Mouse (Mus musculus) midbrain, postnatal 0 days (tissue): ENCODE results near the gene Ang. TPM values are rescaled to one million over a fixed set of nuclear protein-coding genes. Genes with fewer than 3 reads are reported as not detected.

Source experiments
- ATAC-seq: fragments of 200-750 bp; cut with Nextera tagmentation; 2 replicates; pipeline ENCODE4 v1.8.0; 2017; ENCODE audit warnings: moderate number of reproducible peaks, mild to moderate bottlenecking, moderate TSS enrichment, moderate library complexity; ENCODE audit not compliant: low FRiP score
- DNase-seq: peaks from one replicate; pipeline ENCODE4 v3.0.0-alpha.2; 2015; ENCODE audit warnings: low spot score
- H3K27ac ChIP-seq: fragments of 300-500 bp; sonication (generic); 2 replicates; pipeline ENCODE4 v1.5.1; 2014; ENCODE audit warnings: low read depth, mild to moderate bottlenecking, low read length, mixed read lengths
- H3K27me3 ChIP-seq: fragments of 300-500 bp; sonication (generic); 2 replicates; pipeline ENCODE4 v1.6.1; 2014; ENCODE audit warnings: low read length, control low read depth, mixed read lengths; ENCODE audit not compliant: insufficient read depth
- H3K36me3 ChIP-seq: fragments of 300-500 bp; sonication (generic); 2 replicates; pipeline ENCODE4 v1.6.1; 2014; ENCODE audit warnings: low read length, control low read depth, mixed read lengths; ENCODE audit not compliant: insufficient read depth
- H3K4me1 ChIP-seq: fragments of 300-500 bp; sonication (generic); 2 replicates; pipeline ENCODE4 v1.6.1; 2014; ENCODE audit warnings: mild to moderate bottlenecking, control low read depth, antibody characterized with exemption, low read length, mixed read lengths; ENCODE audit not compliant: insufficient read depth
- H3K4me2 ChIP-seq: fragments of 300-500 bp; sonication (generic); 2 replicates; pipeline ENCODE4 v1.6.1; 2014; ENCODE audit warnings: low read depth, mild to moderate bottlenecking, low read length, mixed read lengths; ENCODE audit not compliant: poor library complexity, severe bottlenecking
- H3K4me3 ChIP-seq: fragments of 300-500 bp; sonication (generic); 2 replicates; pipeline ENCODE4 v1.5.1; 2014; ENCODE audit warnings: low read depth, mild to moderate bottlenecking, low read length, moderate library complexity
- H3K9ac ChIP-seq: fragments of 300-500 bp; sonication (generic); replicated peaks from 2 replicates; pipeline ENCODE4 v1.6.1; 2014; ENCODE audit warnings: mild to moderate bottlenecking, low read length, moderate library complexity, mixed read lengths; ENCODE audit not compliant: poor library complexity, severe bottlenecking
- H3K9me3 ChIP-seq: fragments of 300-500 bp; sonication (generic); 2 replicates; pipeline ENCODE4 v1.6.1; 2016; ENCODE audit warnings: low read length, control low read depth
- CTCF ChIP-seq: IDR thresholded peaks from 2 replicates; pipeline ENCODE4 v1.5.1; 2016; ENCODE audit warnings: antibody characterized with exemption, mild to moderate bottlenecking
- WGBS: fragments of 180-500 bp; shearing (Covaris S2); extraction: QIAGEN DNeasy Blood & Tissue Kit; methylation state at CpG from one replicate; pipeline ENCODE4 v1.1.7; 2014; 5-methylcytosine and 5-hydroxymethylcytosine counted together
- polyA plus RNA-seq: library from polyadenylated mRNA; unstranded; fragments of >200 nt; fragmentation: Nextera tagmentation; extraction: Ambion mirVana; gene quantifications from 2 replicates; pipeline ENCODE4 v1.2.1, GENCODE M21; 2015
- total RNA-seq: library from RNA; depleted of rRNA; stranded (reverse); fragments of >200 nt; gene quantifications from 2 replicates; pipeline ENCODE4 v1.2.3, GENCODE M21; 2014

Gene Ang
- total and polyA plus RNA-seq, 2 experiments from 2014 or later, result 2.1 to 3.3 TPM

DNA sequence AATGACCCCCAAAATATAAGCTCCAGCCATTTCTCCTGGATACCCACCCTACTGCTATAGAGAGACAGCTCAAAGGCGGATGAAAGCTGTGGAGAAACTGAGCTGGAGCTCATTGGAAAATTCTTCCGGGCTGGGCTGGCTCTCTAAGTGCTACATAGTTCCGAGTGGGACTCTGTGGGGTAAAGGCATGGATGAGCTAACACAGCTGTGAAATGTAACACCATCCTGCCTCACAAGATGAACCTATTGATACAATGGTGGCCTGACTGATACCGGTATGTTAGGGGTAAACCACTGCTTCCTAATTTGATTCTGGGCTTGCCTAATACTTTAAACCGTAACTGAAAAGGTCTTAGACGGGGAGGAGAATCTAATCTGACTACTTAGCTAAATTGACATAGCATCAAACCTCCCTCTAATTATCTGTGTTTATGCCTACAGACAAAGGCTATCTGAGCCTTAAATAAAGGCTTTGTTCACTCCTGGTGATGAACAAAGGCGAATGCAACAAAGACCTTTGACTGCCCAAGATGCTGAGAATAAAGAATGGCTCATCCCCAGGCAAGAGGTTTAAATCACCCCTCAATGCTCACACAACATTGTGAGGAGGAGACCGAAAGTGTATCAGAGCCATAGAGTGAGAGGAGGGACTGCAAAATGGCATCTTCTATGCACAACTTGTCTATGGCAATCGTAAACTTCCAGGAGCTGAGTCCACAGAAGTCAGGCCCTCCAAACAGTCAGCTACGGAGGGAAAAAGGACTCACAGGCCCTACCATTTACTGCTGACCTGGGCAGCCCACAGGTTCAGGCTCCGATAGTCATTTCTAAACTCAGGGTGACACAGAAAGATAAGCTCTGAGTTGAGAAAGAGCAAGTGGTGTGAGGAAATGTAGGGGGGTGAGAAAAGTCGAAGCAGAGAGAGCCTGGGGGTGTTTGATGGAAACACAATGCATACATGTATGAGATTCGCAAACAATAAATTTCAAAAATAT is 36.4 kb upstream of the Ang start:
- ATAC-seq (no peak), DNase-seq (no peak)
- WGBS, result 31% methylated on average over 13 of the region's 13 CpGs
- no peaks in the 10 kb centered on the region for H3K36me3 ChIP-seq
- TF ChIP-seq CTCF, result no peak
- no peaks in the 10 kb centered on the region for H3K9me3 ChIP-seq
- H3K27ac ChIP-seq, result no peak overlapping the region
- no peak overlapping the region for H3K4me2 ChIP-seq
- H3K27me3 ChIP-seq, result no peaks in the 10 kb centered on the region
- H3K9ac ChIP-seq, result no peak overlapping the region
- H3K4me1 ChIP-seq, result no peaks in the 10 kb centered on the region
- no peak overlapping the region for H3K4me3 ChIP-seq

DNA sequence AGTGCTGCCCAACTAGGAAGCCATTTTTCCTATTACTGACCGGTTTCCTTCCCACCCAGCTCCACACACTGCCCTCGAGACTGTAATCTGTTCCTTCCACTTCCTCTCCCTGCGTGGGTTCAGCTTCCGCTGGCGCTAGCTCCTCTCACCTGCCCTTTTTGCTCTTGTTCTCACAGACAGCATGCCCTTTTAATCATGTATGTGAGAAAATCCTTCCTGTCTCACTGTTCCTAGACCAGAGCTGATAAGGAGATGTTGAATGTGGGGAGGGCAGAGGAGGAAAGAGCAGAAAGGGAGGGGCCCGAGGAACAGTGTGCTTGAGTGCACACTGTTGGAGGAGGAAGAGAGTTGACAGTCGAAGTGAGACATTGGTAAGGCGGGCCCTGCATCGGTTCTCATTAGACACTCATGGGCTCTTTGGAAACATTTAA is 33.5 kb upstream of the Ang start, which contains the start of gene Rnase12:
Gene Rnase12 (minus strand): TSS at position 261 of the 431 bp plus-strand sequence.
- H3K9me3 ChIP-seq, result no peaks in the 10 kb centered on the region
- WGBS, result 72% methylated on average over 9 of the region's 9 CpGs
- no peak for ATAC-seq
- H3K27me3 ChIP-seq, result no peaks in the 10 kb centered on the region
- H3K27ac ChIP-seq, result no peak within 1 kb of the TSS
- H3K9ac ChIP-seq, result no peak within 1 kb of the TSS
- TF ChIP-seq CTCF, result no peak
- no peak within 1 kb of the TSS for H3K4me2 ChIP-seq
- no peak for DNase-seq
- no peaks in the 10 kb centered on the region for H3K4me1 ChIP-seq
- H3K4me3 ChIP-seq, result no peak within 1 kb of the TSS
- H3K36me3 ChIP-seq, result no peaks in the 10 kb centered on the region

- WGBS, result 91% methylated on average over 5 of the region's 5 CpGs
- H3K9me3 ChIP-seq, result no peaks in the 10 kb centered on the region
These were observed 30.2 kb upstream of the Ang start for GRCm38 (mm10) chr14:51060761-51061160.

DNA sequence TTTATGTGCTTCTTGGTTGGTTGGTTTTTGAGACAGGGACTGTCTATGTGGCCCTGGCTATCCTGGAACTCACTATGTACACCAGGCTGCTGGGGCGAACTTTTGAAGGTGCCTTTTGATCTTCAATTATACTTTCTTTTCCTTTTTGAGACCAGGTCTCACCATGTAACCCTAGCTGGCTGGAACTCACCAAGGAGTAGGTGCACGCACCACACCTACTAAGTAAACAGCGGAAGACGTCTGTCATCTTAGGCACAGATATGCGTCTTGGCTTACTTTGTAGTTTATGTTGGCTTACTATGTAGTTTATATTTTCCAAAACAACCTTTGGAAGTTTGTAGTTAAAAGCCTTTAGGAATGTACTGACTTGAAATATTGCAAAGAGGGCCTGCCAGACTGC is 22.0 kb upstream of the Ang start:
- H3K4me2 ChIP-seq, result no peak overlapping the region

More at GRCm38 (mm10) chr14:51060761-51061160, 30.2 kb upstream of the Ang start:
- Histone ChIP-seq H3K36me3 (no peaks in the 10 kb centered on the region), H3K9ac (no peak overlapping the region), H3K27ac (no peak overlapping the region), H3K4me2 (no peak overlapping the region), H3K4me3 (no peak overlapping the region), H3K4me1 (no peaks in the 10 kb centered on the region), H3K27me3 (no peaks in the 10 kb centered on the region)
- no peak for DNase-seq
- TF ChIP-seq CTCF, result no peak
- no peak for ATAC-seq

GRCm38 (mm10) chr14:51069617-51070016 is 21.3 kb upstream of the Ang start:
- ATAC-seq, result no peak
- Histone ChIP-seq H3K9ac (no peak overlapping the region), H3K9me3 (no peaks in the 10 kb centered on the region), H3K27me3 (no peaks in the 10 kb centered on the region), H3K4me1 (peaks cover 5% of the 10 kb centered on the region; the same call in 1 of the 2 replicates), H3K4me3 (no peak overlapping the region), H3K27ac (no peak overlapping the region), H3K36me3 (no peaks in the 10 kb centered on the region), H3K4me2 (no peak overlapping the region)
- WGBS, result 86% methylated on average over 2 of the region's 2 CpGs
- TF ChIP-seq CTCF, result 0 out of 2 replicates have a peak, but pooled peaks have one; percentile 23
- peak; percentile 27 for DNase-seq

More for the DNA sequence above, 22.0 kb upstream of the Ang start:
- no peaks in the 10 kb centered on the region for H3K36me3 ChIP-seq
- 96% methylated on average over 5 of the region's 5 CpGs for whole genome bisulfite sequencing
- H3K27me3 ChIP-seq, result no peaks in the 10 kb centered on the region
- no peak overlapping the region for H3K9ac ChIP-seq
- H3K9me3 ChIP-seq, result no peaks in the 10 kb centered on the region
- ATAC-seq (no peak), DNase-seq (no peak)
- peaks cover 5% of the 10 kb centered on the region; the same call in 1 of the 2 replicates for H3K4me1 ChIP-seq
- H3K27ac ChIP-seq, result no peak overlapping the region
- no peak for TF ChIP-seq CTCF
- no peak overlapping the region for H3K4me3 ChIP-seq

DNA sequence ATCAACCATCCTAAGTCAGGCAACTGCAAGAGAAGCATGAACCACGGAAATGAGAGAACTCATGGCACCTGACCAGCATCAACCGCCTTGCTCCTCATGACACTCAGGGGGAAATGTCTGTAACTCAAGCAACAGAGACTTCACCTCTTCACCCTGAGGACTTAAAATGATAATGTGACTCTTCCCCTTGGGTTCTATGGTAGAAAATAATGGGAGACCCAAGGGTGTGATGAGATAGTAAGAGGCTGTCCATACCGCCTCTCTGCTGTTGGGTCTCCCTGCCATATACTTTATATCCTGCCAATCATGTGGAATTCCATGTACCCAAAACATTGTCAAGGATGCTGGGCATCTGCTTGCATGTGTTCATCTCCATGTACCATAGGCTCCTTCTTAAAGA is 16.6 kb upstream of the Ang start, which contains the start of gene Olfr750:
Gene Olfr750 (minus strand): TSS at position 101 of the 400 bp plus-strand sequence.
- Histone ChIP-seq H3K9me3 (no peaks in the 10 kb centered on the region), H3K4me2 (no peak within 1 kb of the TSS), H3K4me3 (no peak within 1 kb of the TSS), H3K27me3 (no peaks in the 10 kb centered on the region), H3K4me1 (no peaks in the 10 kb centered on the region), H3K36me3 (no peaks in the 10 kb centered on the region), H3K27ac (no peak within 1 kb of the TSS), H3K9ac (no peak within 1 kb of the TSS)
- no peak for ATAC-seq
- no peak for DNase-seq
- 91% methylated on average over 3 of the region's 3 CpGs for WGBS
- TF ChIP-seq CTCF, result no peak
